In the genomic region with DNA sequence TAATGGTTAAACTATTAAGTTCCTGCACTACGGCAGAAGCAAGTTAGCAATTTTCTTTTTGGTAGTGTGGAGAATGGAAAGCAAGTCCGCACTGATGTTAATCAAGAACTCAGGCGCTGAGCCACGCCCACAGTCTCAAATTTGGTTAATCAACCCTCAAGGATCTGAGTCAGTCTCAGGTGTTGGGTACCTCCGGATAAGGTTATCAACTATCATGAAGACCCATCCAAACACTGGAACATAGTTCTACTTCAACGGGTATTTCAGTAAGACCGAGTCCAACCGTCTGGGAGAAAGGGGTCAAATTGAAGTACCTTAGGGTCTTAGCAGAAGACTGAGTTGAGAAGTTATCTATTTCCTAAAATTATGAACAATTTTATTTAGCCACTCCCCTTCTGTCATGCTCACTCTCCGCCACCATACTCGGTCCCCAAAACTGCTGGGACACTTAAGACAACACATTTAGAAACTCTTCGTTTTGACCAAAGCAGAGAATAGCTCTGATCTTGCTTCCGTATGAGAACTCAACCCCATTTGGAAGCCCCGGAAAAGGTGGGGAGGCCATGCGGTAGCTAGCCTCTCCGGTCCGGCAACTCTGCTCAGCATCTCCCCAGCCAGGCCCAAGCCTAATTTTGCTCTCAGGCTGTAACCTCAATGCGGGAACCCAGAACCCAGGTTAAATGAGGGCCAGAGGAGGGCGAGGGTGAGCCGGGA, we compare ENCODE assay signal across 8 mouse cellular contexts. TPM values are rescaled to one million over a fixed set of nuclear protein-coding genes. Genes with fewer than 3 reads are reported as not detected.
A peak's percentile ranks its signal among the peaks of the same experiment; 100 is the strongest.
DNase-seq lines count a peak whose midpoint lies in the region; ATAC-seq and TF ChIP-seq lines count a peak whose summit lies in the region.

No protein-coding gene starts in this region.

- DNase-seq in heart, adult 11 months: no peak
- no peak for DNase-seq in layer of hippocampus, adult 9-10 months (ENCODE audit: low spot score)
- DNase-seq in layer of hippocampus, adult 9-11 months: no peak

- no peaks in the 10 kb centered on the region for H3K27me3 ChIP-seq in heart, embryonic 13.5 days (replicated peaks)
- no peaks in the 10 kb centered on the region for H3K27me3 ChIP-seq in hindbrain, embryonic 12.5 days
- H3K27me3 ChIP-seq in limb, embryonic 15.5 days: no peaks in the 10 kb centered on the region

- peak overlapping the region; percentile 89 for H3K4me2 ChIP-seq in heart, embryonic 13.5 days
- H3K4me2 ChIP-seq in hindbrain, embryonic 12.5 days (replicated peaks): peak overlapping the region; percentile 58
- peak overlapping the region; percentile 52 for H3K4me2 ChIP-seq in limb, embryonic 15.5 days

- no peak for TF ChIP-seq CTCF in bone marrow, adult 2 months (IDR thresholded peaks at IDR 0.05; ENCODE audit: control insufficient read depth, insufficient read depth, low read length)

- TF ChIP-seq POLR2A in bone marrow, adult 2 months (IDR thresholded peaks at IDR 0.05; ENCODE audit: borderline replicate concordance, control insufficient read depth, low read depth, low read length): no peak

- peak overlapping the region; percentile 83 for H3K9ac ChIP-seq in heart, embryonic 13.5 days
- H3K9ac ChIP-seq in hindbrain, embryonic 12.5 days: peak overlapping the region; percentile 78
- H3K9ac ChIP-seq in limb, embryonic 15.5 days: peak overlapping the region; percentile 68

- no peaks in the 10 kb centered on the region for H3K9me3 ChIP-seq in heart, embryonic 13.5 days
- H3K9me3 ChIP-seq in hindbrain, embryonic 12.5 days (replicated peaks): no peaks in the 10 kb centered on the region
- H3K9me3 ChIP-seq in limb, embryonic 15.5 days: no peaks in the 10 kb centered on the region

- peaks cover 17% of the 10 kb centered on the region for H3K36me3 ChIP-seq in heart, embryonic 13.5 days
- peaks cover 16% of the 10 kb centered on the region for H3K36me3 ChIP-seq in hindbrain, embryonic 12.5 days
- peaks cover 15% of the 10 kb centered on the region for H3K36me3 ChIP-seq in limb, embryonic 15.5 days

- H3K27ac ChIP-seq in heart, embryonic 13.5 days (replicated peaks): peak overlapping the region; percentile 77
- H3K27ac ChIP-seq in bone marrow, adult 2 months (ENCODE audit: control insufficient read depth, insufficient read depth, low read depth, low read length, poor library complexity): peak overlapping the region; percentile 96
- H3K27ac ChIP-seq in hindbrain, embryonic 12.5 days: peak overlapping the region; percentile 75
- H3K27ac ChIP-seq in limb, embryonic 15.5 days: peak overlapping the region; percentile 93

- H3K4me1 ChIP-seq in heart, embryonic 13.5 days: peaks cover 33% of the 10 kb centered on the region
- H3K4me1 ChIP-seq in bone marrow, adult 2 months (ENCODE audit: control insufficient read depth, insufficient read depth, low read length): peaks cover 7% of the 10 kb centered on the region; the same call in 1 of the 2 replicates
- peaks cover 8% of the 10 kb centered on the region; the same call in 1 of the 2 replicates for H3K4me1 ChIP-seq in hindbrain, embryonic 12.5 days
- H3K4me1 ChIP-seq in limb, embryonic 15.5 days: peaks cover 11% of the 10 kb centered on the region; the same call in 1 of the 2 replicates

- peak overlapping the region; percentile 67 for H3K4me3 ChIP-seq in heart, embryonic 13.5 days
- peak overlapping the region; percentile 86 for H3K4me3 ChIP-seq in bone marrow, adult 2 months (replicated peaks; ENCODE audit: control insufficient read depth, low read depth, low read length)
- peak overlapping the region; percentile 55 for H3K4me3 ChIP-seq in hindbrain, embryonic 12.5 days
- H3K4me3 ChIP-seq in limb, embryonic 15.5 days: peak overlapping the region; percentile 78

- ATAC-seq in heart, embryonic 13.5 days (ENCODE audit: extremely low read depth, insufficient number of reproducible peaks, low FRiP score, low TSS enrichment): no peak
- ATAC-seq in hindbrain, embryonic 12.5 days (ENCODE audit: low FRiP score): peak; percentile 2; the same call in 1 of the 2 replicates
- ATAC-seq in limb, embryonic 15.5 days (ENCODE audit: insufficient number of reproducible peaks, low FRiP score, low TSS enrichment, low read depth): peak; percentile 36; the same call in 1 of the 2 replicates
- peak; percentile 2; the same call in 1 of the 2 replicates for ATAC-seq in neutrophil, adult 5-6 weeks (ENCODE audit: extremely low read depth, insufficient number of reproducible peaks, low FRiP score, poor library complexity, severe bottlenecking)

- 9% methylated on average over 19 of the region's 19 CpGs for WGBS in heart, embryonic 13.5 days
- 5% methylated on average over 19 of the region's 19 CpGs for WGBS in bone marrow, adult 2 months
- WGBS in hindbrain, embryonic 12.5 days: 15% methylated on average over 19 of the region's 19 CpGs
- 8% methylated on average over 19 of the region's 19 CpGs for WGBS in limb, embryonic 15.5 days

RNA-seq across cellular contexts. Expression of a gene that starts 9.2 kb away (rescaled TPM):
- 18.9 and 20.4 TPM in 2 replicates for polyA plus RNA-seq in heart, embryonic 13.5 days (2015; fragmentation: Nextera tagmentation; extraction: Ambion mirVana)
- 9.2 and 21.7 TPM in 2 replicates for polyA plus RNA-seq in bone marrow, adult 2 months (2011; ENCODE audit: insufficient read depth, insufficient read length, low replicate concordance, missing spikeins)
- polyA plus RNA-seq in hindbrain, embryonic 12.5 days (2016; fragmentation: Nextera tagmentation; extraction: Ambion mirVana): 33.9 and 38.7 TPM in 2 replicates
- 23.2 and 24.4 TPM in 2 replicates for polyA plus RNA-seq in limb, embryonic 15.5 days (2015; fragmentation: Nextera tagmentation; extraction: Ambion mirVana)
- total RNA-seq in neutrophil, adult 5-6 weeks (2017): 34.6 and 36.5 TPM in 2 replicates

RNA-seq across cellular contexts. Expression of a gene that starts 23.3 kb away (rescaled TPM):
- polyA plus RNA-seq in heart, embryonic 13.5 days (2015; fragmentation: Nextera tagmentation; extraction: Ambion mirVana): 79.6 and 81.5 TPM in 2 replicates
- polyA plus RNA-seq in bone marrow, adult 2 months (2011; ENCODE audit: insufficient read depth, insufficient read length, low replicate concordance, missing spikeins): 24.4 and 27.9 TPM in 2 replicates
- polyA plus RNA-seq in hindbrain, embryonic 12.5 days (2016; fragmentation: Nextera tagmentation; extraction: Ambion mirVana): 86.8 and 96.3 TPM in 2 replicates
- polyA plus RNA-seq in limb, embryonic 15.5 days (2015; fragmentation: Nextera tagmentation; extraction: Ambion mirVana): 83.6 and 89.9 TPM in 2 replicates
- 109 and 118 TPM in 2 replicates for total RNA-seq in neutrophil, adult 5-6 weeks (2017)

RNA-seq across cellular contexts. Expression of a gene that starts 23.9 kb away (rescaled TPM):
- polyA plus RNA-seq in heart, embryonic 13.5 days (2015; fragmentation: Nextera tagmentation; extraction: Ambion mirVana): 43.5 and 46.7 TPM in 2 replicates
- polyA plus RNA-seq in bone marrow, adult 2 months (2011; ENCODE audit: insufficient read depth, insufficient read length, low replicate concordance, missing spikeins): 20.2 and 33.5 TPM in 2 replicates
- polyA plus RNA-seq in hindbrain, embryonic 12.5 days (2016; fragmentation: Nextera tagmentation; extraction: Ambion mirVana): 111 and 117 TPM in 2 replicates
- 68.9 and 74.0 TPM in 2 replicates for polyA plus RNA-seq in limb, embryonic 15.5 days (2015; fragmentation: Nextera tagmentation; extraction: Ambion mirVana)
- 106 and 126 TPM in 2 replicates for total RNA-seq in neutrophil, adult 5-6 weeks (2017)

RNA-seq across cellular contexts. Expression of a gene that starts 32.2 kb away (rescaled TPM):
- polyA plus RNA-seq in heart, embryonic 13.5 days (2015; fragmentation: Nextera tagmentation; extraction: Ambion mirVana): 119 TPM in 2 replicates
- polyA plus RNA-seq in bone marrow, adult 2 months (2011; ENCODE audit: insufficient read depth, insufficient read length, low replicate concordance, missing spikeins): 45.8 and 98.2 TPM in 2 replicates
- 302 and 316 TPM in 2 replicates for polyA plus RNA-seq in hindbrain, embryonic 12.5 days (2016; fragmentation: Nextera tagmentation; extraction: Ambion mirVana)
- polyA plus RNA-seq in limb, embryonic 15.5 days (2015; fragmentation: Nextera tagmentation; extraction: Ambion mirVana): 202 and 221 TPM in 2 replicates
- 145 and 154 TPM in 2 replicates for total RNA-seq in neutrophil, adult 5-6 weeks (2017)

RNA-seq across cellular contexts. Expression of a gene that starts 32.2 kb away (rescaled TPM):
- polyA plus RNA-seq in heart, embryonic 13.5 days (2015; fragmentation: Nextera tagmentation; extraction: Ambion mirVana): not detected in 2 replicates
- polyA plus RNA-seq in bone marrow, adult 2 months (2011; ENCODE audit: insufficient read depth, insufficient read length, low replicate concordance, missing spikeins): not detected in 2 replicates
- polyA plus RNA-seq in hindbrain, embryonic 12.5 days (2016; fragmentation: Nextera tagmentation; extraction: Ambion mirVana): 0.93 and 1.0 TPM in 2 replicates
- polyA plus RNA-seq in limb, embryonic 15.5 days (2015; fragmentation: Nextera tagmentation; extraction: Ambion mirVana): 0.84 TPM in 1 of 2 replicates, not detected in the other
- 2.4 and 4.1 TPM in 2 replicates for total RNA-seq in neutrophil, adult 5-6 weeks (2017)
